Mouse (Mus musculus) mouse trophoblast stem cell (cell line): Measurements from ENCODE around the gene Tfec.

Experiments
- in situ Hi-C, 2 experiments: fragments of 300-500 bp; cut with MseI, MboI; formaldehyde crosslinking; loops; 2 replicates in 1 of 2; 3 replicates in 1 of 2; pipeline ENCODE4 v1.15.1; 2025

The Tfec gene

DNA sequence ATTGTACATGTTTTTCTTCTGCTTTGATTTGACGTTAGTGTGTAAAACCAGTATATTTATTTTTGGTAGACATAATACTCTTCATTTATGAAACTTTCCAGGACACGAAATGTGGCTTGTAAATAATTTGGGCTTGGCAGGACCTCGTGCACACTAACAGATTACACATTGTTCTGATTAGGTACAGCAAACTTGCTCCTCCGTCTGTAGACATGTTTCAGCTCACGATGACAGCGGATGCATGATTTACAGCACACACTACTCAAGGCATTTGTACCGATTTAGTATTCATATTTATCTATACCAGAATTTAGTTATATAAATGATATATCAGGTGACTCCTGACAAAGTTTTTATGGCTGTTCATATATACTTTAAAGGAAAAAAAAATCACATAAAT is 104.2 kb downstream of the Tfec start:
- in situ Hi-C loops: no loop called here

DNA sequence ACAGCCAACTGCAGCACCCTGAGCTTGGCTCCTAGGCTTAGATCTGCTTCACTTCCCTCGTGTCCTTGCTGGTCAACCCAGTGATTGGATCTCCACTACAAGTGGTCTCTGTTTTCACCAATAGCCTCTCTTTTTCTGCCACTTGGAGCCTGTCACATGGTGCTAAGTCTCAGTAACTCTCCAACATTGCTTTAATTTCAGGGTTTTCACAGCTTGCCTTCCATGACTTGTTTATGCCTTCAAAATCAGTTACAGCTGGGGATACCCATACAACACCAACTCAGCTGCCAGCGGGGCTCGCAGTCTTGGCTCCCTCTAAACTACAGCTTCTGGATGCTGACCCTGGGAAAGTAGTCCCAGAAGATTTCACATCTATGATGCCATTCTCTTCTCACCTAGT is 113.1 kb downstream of the Tfec start:
- in situ Hi-C loops: no loop called here
